Mouse (Mus musculus) testis, adult 2 months (tissue): ENCODE measurements around the gene Lpcat2b.
A peak's percentile ranks its signal among the peaks of the same experiment; 100 is the strongest.

Experiments used
- CTCF ChIP-seq: fragments of 200-500 bp; IDR thresholded peaks from 2 replicates; pipeline ENCODE4 v1.5.1; 2012; ENCODE audit warnings: low read depth, mild to moderate bottlenecking, inconsistent platforms, low read length, moderate library complexity; ENCODE audit not compliant: control insufficient read depth, insufficient read depth, insufficient replicate concordance
- POLR2A ChIP-seq: fragments of 200-500 bp; IDR thresholded peaks from 2 replicates; pipeline ENCODE4 v1.6.1; 2012; ENCODE audit warnings: low read depth, mild to moderate bottlenecking, inconsistent platforms, low read length, moderate library complexity; ENCODE audit not compliant: control insufficient read depth

DNA sequence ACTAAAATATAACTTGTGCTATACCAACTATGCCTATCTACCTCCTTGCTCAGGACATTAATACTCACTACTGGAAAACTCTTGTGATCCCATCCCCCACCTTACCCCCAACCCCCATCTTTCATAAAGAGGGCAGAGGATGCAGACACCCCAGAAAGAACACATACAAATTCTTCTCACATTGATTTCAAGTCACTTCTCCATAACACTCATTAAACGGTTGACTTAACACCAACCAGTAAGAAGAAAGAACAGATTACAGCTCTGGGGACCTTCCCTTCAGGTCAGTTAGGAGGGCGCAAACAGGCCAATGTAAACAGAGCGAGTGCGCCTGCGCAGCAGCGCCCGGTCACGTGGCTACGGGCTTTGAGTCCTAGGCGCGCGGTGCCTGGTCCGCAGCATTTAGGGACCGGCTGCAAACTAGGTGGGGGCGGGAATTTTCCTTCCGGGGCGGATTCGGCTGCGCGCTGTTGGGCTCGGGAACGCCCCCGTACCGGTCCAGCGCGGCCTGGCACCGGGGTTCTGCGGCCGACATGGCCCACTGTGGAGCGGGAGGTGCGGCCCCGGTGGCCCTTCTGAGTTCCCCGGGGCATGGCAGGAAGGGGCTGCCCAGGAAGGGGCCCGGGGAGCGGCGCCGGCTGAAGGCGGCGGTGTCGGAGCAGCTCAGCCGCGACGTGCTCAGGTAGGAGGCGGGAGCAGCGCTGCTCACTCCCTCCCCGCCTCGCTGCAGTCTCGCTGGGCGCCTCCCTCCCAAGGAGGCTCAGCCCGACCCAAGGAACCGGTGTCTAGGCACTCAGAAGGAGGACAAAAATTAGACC lies 6.3 kb downstream of the Lpcat2b start, which contains the start of gene Btbd8:
- TF ChIP-seq POLR2A (peak; percentile 85), CTCF (no peak)
